Mouse (Mus musculus): Measurements from ENCODE around the gene Slc25a17.

GRCm38 (mm10) chr15:81298213-81298612, 62.4 kb downstream of the Slc25a17 start:
- TF ChIP-seq CTCF (IDR thresholded peaks at IDR 0.05; ENCODE audit: extremely low read depth, insufficient read depth, insufficient read length, insufficient replicate concordance), result no peak
- TF ChIP-seq POLR2A (IDR thresholded peaks at IDR 0.05; ENCODE audit: low read depth, low read length), result no peak

Data from spleen, adult 2 months (tissue).